Mouse (Mus musculus): ENCODE results near the gene Gm8237. TPM values are rescaled to one million over a fixed set of nuclear protein-coding genes. Genes with fewer than 3 reads are reported as not detected.

Gene Gm8237
- not detected in 2 replicates for polyA plus RNA-seq (2012; rRNA removed)

GRCm38 (mm10) chr14:5880241-5880640 lies at the start of gene Gm8237:
Gene Gm8237 (minus strand): TSS chr14:5880382.

GRCm38 (mm10) chr14:5830229-5830628 lies 50.0 kb downstream of the Gm8237 start, which contains the start of gene Gm3424:
Gene Gm3424 (minus strand): TSS chr14:5830329.

Other genes with a start within 250 kb of the Gm8237 start
- gene Gm8265, start 247.4 kb downstream of the Gm8237 start, polyA plus RNA-seq (2012; rRNA removed), result not detected in 2 replicates
- not detected in 2 replicates for gene Gm9603, start 192.9 kb downstream of the Gm8237 start, polyA plus RNA-seq (2012; rRNA removed)
- 0.06 TPM in 1 of 2 replicates, not detected in the other for gene Gm3373, start 138.8 kb downstream of the Gm8237 start, polyA plus RNA-seq (2012; rRNA removed)
- gene Gm3383, start 72.4 kb downstream of the Gm8237 start, polyA plus RNA-seq (2012; rRNA removed), result 0.03 TPM in 1 of 2 replicates, not detected in the other
- gene Gm3424, start 50.1 kb downstream of the Gm8237 start, polyA plus RNA-seq (2012; rRNA removed), result not detected in 2 replicates
- gene Gm3248, start 81.4 kb upstream of the Gm8237 start, polyA plus RNA-seq (2012; rRNA removed), result not detected in 2 replicates
- not detected in 2 replicates for gene Gm3453, start 98.8 kb upstream of the Gm8237 start, polyA plus RNA-seq (2012; rRNA removed)
- not detected in 2 replicates for gene Gm6337, start 177.9 kb upstream of the Gm8237 start, polyA plus RNA-seq (2012; rRNA removed)
- 0.06 TPM in 1 of 2 replicates, not detected in the other for gene Gm8206, start 213.6 kb upstream of the Gm8237 start, polyA plus RNA-seq (2012; rRNA removed)
- 0.10 TPM in 1 of 2 replicates, not detected in the other for gene Gm3468, start 228.3 kb upstream of the Gm8237 start, polyA plus RNA-seq (2012; rRNA removed)
- not detected in 2 replicates for gene Gm3476, start 245.4 kb upstream of the Gm8237 start, polyA plus RNA-seq (2012; rRNA removed)

Measured in stomach, adult 2 months (tissue).